Mouse (Mus musculus) lung, postnatal 0 days (tissue): ENCODE results near the gene Trim62. TPM values are rescaled to one million over a fixed set of nuclear protein-coding genes. Genes with fewer than 3 reads are reported as not detected.
"Not testable (repeated sequence)": the region's sequence is repeated elsewhere in the genome, so short reads cannot be mapped to it uniquely, and the experiment has no call there.

Experiments
- ATAC-seq: fragments of 200-750 bp; cut with Nextera tagmentation; 2 replicates; pipeline ENCODE4 v1.8.0; 2017; ENCODE audit warnings: moderate library complexity
- DNase-seq: peaks from one replicate; pipeline ENCODE4 v3.0.0-alpha.2; 2016; ENCODE audit warnings: low spot score
- H3K27ac ChIP-seq: fragments of 300-500 bp; sonication (generic); 2 replicates; pipeline ENCODE4 v1.5.1; 2014; ENCODE audit warnings: antibody characterized with exemption, mild to moderate bottlenecking, low read length, mixed read lengths
- H3K27me3 ChIP-seq: fragments of 300-500 bp; sonication (generic); replicated peaks from 2 replicates; pipeline ENCODE4 v1.6.1; 2014; ENCODE audit warnings: low read length, mixed read lengths; ENCODE audit not compliant: insufficient read depth
- H3K36me3 ChIP-seq: fragments of 300-500 bp; sonication (generic); 2 replicates; pipeline ENCODE4 v1.6.1; 2014; ENCODE audit warnings: low read length, mixed read lengths; ENCODE audit not compliant: insufficient read depth
- H3K4me1 ChIP-seq: fragments of 300-500 bp; sonication (generic); 2 replicates; pipeline ENCODE4 v1.6.1; 2014; ENCODE audit warnings: antibody characterized with exemption, low read depth, low read length, mixed read lengths; ENCODE audit not compliant: insufficient read depth
- H3K4me2 ChIP-seq: fragments of 300-500 bp; sonication (generic); replicated peaks from 2 replicates; pipeline ENCODE4 v1.6.1; 2014; ENCODE audit warnings: low read depth, mild to moderate bottlenecking, low read length, moderate library complexity, mixed read lengths
- H3K4me3 ChIP-seq: fragments of 300-500 bp; sonication (generic); 2 replicates; pipeline ENCODE4 v1.5.1; 2014; ENCODE audit warnings: low read depth, low read length
- H3K9ac ChIP-seq: fragments of 300-500 bp; sonication (generic); replicated peaks from 2 replicates; pipeline ENCODE4 v1.6.1; 2014; ENCODE audit warnings: low read depth, mild to moderate bottlenecking
- H3K9me3 ChIP-seq: fragments of 300-500 bp; sonication (generic); 2 replicates; pipeline ENCODE4 v1.6.1; 2016; ENCODE audit warnings: low read length, mixed read lengths
- CTCF ChIP-seq: IDR thresholded peaks from 2 replicates; pipeline ENCODE4 v1.5.1; 2016; ENCODE audit warnings: antibody characterized with exemption, mild to moderate bottlenecking
- EP300 ChIP-seq: IDR thresholded peaks from 2 replicates; pipeline ENCODE4 v1.6.1; 2016; ENCODE audit warnings: antibody characterized with exemption, mild to moderate bottlenecking, control low read depth
- WGBS: fragments of 180-500 bp; shearing (Covaris S2); extraction: QIAGEN DNeasy Blood & Tissue Kit; methylation state at CpG from one replicate; pipeline ENCODE4 v1.1.7; 2014; 5-methylcytosine and 5-hydroxymethylcytosine counted together
- polyA plus RNA-seq: library from polyadenylated mRNA; unstranded; fragments of >200 nt; fragmentation: Nextera tagmentation; extraction: Ambion mirVana; gene quantifications from 2 replicates; pipeline ENCODE4 v1.2.1, GENCODE M21; 2015

The Trim62 gene
- polyA plus RNA-seq, 1 experiment from 2014 or later = 3.3 TPM

DNA sequence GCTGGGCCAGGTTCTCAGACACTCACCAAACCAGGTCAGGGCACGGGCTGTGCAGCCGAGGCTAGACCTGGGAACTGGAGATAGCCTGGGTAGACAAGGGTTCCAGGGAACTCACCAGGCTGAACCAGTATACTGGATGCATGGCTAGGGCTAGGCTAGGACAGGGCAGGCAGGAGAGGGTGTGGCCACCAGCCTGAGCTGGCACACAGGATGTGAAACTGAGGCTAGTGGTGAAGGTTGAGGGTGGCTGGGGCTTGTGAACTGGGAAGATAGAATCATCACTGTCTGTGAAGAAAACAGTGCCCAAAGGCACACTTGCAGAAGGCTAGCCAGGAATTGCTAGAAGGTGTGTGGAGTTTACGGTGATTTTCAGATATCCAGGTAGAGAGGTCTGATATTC is 34.4 kb upstream of the Trim62 start:
- DNase-seq = no peak
- Histone ChIP-seq H3K27ac (no peak overlapping the region), H3K9ac (no peak overlapping the region), H3K9me3 (no peaks in the 10 kb centered on the region), H3K4me3 (no peak overlapping the region), H3K4me2 (no peak overlapping the region), H3K27me3 (no peaks in the 10 kb centered on the region), H3K4me1 (no peaks in the 10 kb centered on the region), H3K36me3 (no peaks in the 10 kb centered on the region)
- no peak for ATAC-seq
- WGBS = 89% methylated on average over 3 of the region's 3 CpGs
- no peak for TF ChIP-seq CTCF
- TF ChIP-seq EP300 = no peak

DNA sequence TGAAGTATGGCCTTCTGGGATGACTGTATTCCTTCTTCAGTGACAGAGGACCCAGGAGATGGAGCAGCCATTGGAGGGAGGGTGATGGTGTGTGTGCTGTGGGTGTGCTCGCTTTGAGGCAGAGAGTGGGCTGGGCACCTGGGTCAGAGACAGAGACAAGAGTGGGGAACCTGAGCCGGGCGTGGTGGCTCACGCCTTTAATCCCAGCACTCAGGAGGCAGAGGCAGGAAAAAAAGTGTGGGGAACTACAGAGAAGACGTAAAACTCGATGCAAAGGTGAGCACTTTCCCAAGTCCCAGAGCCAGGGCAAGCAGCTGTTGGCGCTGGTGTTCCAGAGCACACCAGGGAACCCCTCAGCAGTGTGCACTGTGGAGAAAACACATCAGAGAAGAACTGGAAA is 33.7 kb upstream of the Trim62 start:
- H3K4me3 ChIP-seq = no peak overlapping the region
- H3K27ac ChIP-seq = no peak overlapping the region
- no peak overlapping the region for H3K9ac ChIP-seq
- no peaks in the 10 kb centered on the region for H3K27me3 ChIP-seq
- no peak for DNase-seq
- H3K9me3 ChIP-seq = no peaks in the 10 kb centered on the region
- WGBS = 59% methylated on average over 7 of the region's 7 CpGs
- no peak overlapping the region for H3K4me2 ChIP-seq
- TF ChIP-seq CTCF (no peak), EP300 (no peak)
- no peaks in the 10 kb centered on the region for H3K36me3 ChIP-seq
- no peak for ATAC-seq
- no peaks in the 10 kb centered on the region for H3K4me1 ChIP-seq

DNA sequence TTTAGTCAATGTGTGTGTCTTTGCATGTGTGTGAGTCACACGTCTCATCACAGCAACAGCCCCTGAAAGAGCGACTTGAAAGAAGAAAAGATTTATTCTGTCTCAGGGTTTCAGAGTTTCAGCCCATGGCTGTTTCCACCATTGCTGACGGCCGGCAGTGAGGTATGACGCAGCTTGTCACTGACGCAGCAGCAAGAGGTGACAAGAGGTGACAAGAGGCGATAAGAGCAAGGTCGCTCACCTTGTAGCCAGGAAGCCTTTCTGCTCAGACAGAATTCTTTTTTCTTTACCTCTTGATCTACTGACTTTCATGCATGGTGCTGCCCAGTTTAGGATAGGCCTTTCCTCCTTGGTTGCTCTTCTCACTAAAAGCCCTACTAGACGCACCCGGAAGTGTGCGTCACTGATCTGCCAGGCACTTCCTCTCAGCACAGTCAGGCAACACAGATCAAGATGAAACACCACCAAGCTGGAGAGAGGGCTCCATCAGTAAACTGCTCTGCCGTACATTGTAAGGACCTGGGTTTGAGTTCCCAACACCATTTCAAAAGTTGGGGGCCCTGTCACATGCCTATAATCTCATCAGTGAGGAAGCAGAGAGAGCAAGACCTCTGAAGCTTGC is 31.0 kb upstream of the Trim62 start:
- Histone ChIP-seq H3K9ac (no peak overlapping the region), H3K36me3 (no peaks in the 10 kb centered on the region), H3K9me3 (no peaks in the 10 kb centered on the region), H3K27ac (no peak overlapping the region), H3K4me2 (no peak overlapping the region), H3K27me3 (no peaks in the 10 kb centered on the region), H3K4me1 (no peaks in the 10 kb centered on the region), H3K4me3 (no peak overlapping the region)
- TF ChIP-seq CTCF (no peak), EP300 (no peak)
- WGBS = 65% methylated on average over 12 of the region's 12 CpGs
- no peak for DNase-seq
- no peak for ATAC-seq

DNA sequence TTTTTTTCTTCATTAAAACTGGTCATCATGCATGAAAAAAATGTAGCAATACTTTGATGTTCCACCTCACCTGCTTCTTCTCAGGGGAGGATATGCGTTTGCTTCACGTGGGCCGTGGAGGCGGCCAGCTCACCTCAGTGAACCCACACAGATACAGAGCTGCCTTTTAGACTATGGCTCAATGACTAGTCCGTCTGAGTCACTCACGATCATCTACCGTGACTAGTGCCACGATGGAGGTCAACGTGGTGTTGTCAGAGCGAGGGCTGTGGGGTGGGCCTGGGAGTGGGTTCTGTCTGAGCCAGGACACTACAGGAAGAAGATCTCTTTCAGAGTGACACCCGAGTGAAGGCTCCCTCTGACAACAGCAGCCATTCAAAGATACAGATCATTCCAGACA is 30.3 kb upstream of the Trim62 start:
- no peaks in the 10 kb centered on the region for H3K27me3 ChIP-seq
- H3K4me3 ChIP-seq = no peak overlapping the region
- H3K36me3 ChIP-seq = no peaks in the 10 kb centered on the region
- WGBS = 80% methylated on average over 11 of the region's 11 CpGs
- no peak overlapping the region for H3K4me2 ChIP-seq
- H3K4me1 ChIP-seq = no peaks in the 10 kb centered on the region
- no peak overlapping the region for H3K9ac ChIP-seq
- H3K9me3 ChIP-seq = no peaks in the 10 kb centered on the region
- no peak overlapping the region for H3K27ac ChIP-seq
- DNase-seq (no peak), ATAC-seq (no peak)
- TF ChIP-seq CTCF = no peak
- TF ChIP-seq EP300 = no peak

DNA sequence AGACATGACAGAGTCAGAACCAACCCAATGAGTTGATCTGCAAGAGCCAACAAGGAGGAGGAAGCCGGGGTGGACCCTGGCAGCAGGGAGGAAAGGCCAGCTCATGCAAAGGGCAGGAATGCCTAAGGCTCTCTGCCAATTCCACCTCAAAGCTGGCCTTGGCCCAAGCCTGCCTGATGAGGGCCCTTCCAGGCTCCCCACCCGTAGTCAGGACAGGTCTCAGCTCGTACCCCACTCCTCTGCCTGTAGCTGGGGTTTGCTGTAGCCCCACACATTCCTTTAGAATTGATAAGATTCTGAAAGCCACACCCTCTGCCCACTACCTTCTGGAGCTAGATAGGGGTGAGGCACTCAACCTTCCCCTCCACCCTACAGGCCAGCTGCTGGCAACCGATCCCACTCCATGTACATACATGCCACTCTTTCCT is 27.8 kb upstream of the Trim62 start:
- WGBS = 24% methylated on average over 4 of the region's 4 CpGs
- H3K9ac ChIP-seq = no peak overlapping the region
- no peaks in the 10 kb centered on the region for H3K36me3 ChIP-seq
- TF ChIP-seq EP300 = no peak
- DNase-seq (peak; percentile 85), ATAC-seq (peak; percentile 91)
- no peaks in the 10 kb centered on the region for H3K9me3 ChIP-seq
- no peak overlapping the region for H3K4me3 ChIP-seq
- H3K27ac ChIP-seq = no peak overlapping the region
- no peaks in the 10 kb centered on the region for H3K27me3 ChIP-seq
- no peaks in the 10 kb centered on the region for H3K4me1 ChIP-seq
- no peak overlapping the region for H3K4me2 ChIP-seq

DNA sequence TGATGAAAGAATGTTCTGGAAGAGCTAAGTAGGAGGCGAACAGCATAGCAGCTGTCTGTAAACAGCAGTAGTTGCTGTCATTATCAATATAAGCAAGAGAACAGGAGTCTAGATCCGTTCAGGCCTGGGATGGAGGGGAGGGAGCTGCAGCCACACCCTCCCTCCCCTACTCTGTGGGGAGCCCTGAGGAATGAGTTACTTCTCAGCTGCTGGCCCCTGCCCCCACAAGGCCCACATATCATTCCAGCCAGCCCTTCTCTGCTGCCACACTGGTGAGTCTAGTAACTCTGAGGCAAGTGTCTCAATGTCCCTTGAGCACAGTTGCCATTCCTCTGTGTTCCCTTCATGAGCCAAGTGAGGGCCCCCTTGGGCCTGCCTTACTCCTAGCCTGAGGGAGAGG is 26.2 kb upstream of the Trim62 start:
- 56% methylated on average over 2 of the region's 2 CpGs for WGBS

DNA sequence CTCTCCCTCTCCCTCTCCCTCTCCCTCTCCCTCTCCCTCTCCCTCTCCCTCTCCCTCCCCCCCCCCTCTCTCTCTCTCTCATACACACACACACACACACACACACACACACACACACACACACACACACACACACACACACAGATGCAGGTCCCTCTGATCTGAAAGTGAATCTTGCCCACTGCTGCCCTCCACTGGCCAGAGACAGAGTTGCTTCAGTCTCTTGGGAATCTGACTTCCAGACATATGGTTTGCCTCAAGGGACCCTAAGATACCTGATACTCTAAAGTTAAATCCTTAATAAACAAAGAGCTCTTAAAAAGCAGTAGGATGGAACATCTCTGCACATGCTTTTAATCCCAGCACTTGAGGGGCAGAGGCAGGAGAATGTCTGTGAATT is 25.2 kb upstream of the Trim62 start:
- not testable (repeated sequence) for ATAC-seq, H3K27me3 ChIP-seq, H3K9me3 ChIP-seq, H3K27ac ChIP-seq, H3K4me1 ChIP-seq, H3K4me2 ChIP-seq, H3K4me3 ChIP-seq, H3K36me3 ChIP-seq, H3K9ac ChIP-seq
- DNase-seq = peak; percentile 61
- peak; percentile 84 for TF ChIP-seq CTCF

More for the DNA sequence above, 26.2 kb upstream of the Trim62 start:
- H3K4me2 ChIP-seq = no peak overlapping the region
- no peaks in the 10 kb centered on the region for H3K9me3 ChIP-seq
- H3K4me1 ChIP-seq = no peaks in the 10 kb centered on the region
- H3K4me3 ChIP-seq = no peak overlapping the region
- no peak for DNase-seq
- H3K27me3 ChIP-seq = no peaks in the 10 kb centered on the region
- ATAC-seq = no peak
- no peak overlapping the region for H3K27ac ChIP-seq
- no peak overlapping the region for H3K9ac ChIP-seq
- H3K36me3 ChIP-seq = no peaks in the 10 kb centered on the region
- TF ChIP-seq CTCF (no peak), EP300 (no peak)
